Mouse (Mus musculus) embryonic fibroblast, embryonic 13.5 days (primary cell): ENCODE measurements around the gene Tmcc3.

Experiments used
- CTCF ChIP-seq: IDR thresholded peaks from 2 replicates; pipeline ENCODE4 v1.5.1; 2011; ENCODE audit warnings: mild to moderate bottlenecking, control low read depth, low read length, moderate library complexity, borderline replicate concordance; ENCODE audit not compliant: insufficient read depth
- POLR2A ChIP-seq: IDR thresholded peaks from 2 replicates; pipeline ENCODE4 v1.6.1; 2011; ENCODE audit warnings: low read depth, mild to moderate bottlenecking, control low read depth, low read length, moderate library complexity

DNA sequence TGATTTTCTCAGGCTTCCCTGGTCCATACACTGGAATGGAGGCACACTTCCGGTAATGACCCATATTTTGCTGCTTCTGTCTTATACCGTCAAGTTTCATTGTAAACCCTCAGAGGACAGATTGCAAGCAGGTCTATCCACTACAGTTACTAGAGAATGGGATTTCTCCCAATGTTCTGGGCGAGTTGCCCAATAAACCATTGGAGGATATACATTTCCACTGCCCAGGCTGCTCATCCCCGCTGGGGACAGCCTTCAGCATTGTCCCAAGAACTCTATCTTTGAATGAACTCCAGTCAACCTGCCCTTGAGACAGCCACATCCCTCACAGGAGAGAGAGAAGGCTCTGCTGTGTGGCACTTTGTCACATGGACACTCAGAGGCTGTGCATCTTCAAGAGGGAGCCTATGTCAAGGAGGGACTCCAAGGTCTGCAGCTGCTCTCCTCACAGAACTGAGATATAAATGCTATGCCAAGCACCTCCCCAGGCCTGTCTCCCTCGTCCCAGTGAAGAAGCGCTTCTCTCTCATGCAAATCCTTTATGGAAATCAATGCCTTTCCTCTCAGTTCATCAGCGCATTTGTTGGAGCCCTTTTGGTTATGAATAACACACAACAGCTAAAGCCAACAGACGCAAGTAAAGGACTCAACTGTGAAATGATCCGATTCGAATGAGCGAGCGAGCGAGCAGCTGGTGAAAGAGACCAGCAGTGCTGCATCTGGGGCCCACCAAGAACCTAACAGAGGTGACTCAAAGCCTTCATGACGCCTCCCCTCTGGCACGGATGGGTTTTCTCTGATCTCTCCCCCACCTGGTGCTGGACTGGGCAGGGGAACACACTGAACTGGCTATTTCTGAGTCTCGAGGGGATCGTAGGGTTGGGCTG, 45.9 kb upstream of the Tmcc3 start:
- TF ChIP-seq CTCF (no peak), POLR2A (no peak)
